Mouse (Mus musculus) embryonic fibroblast, embryonic 13.5 days (primary cell): Measurements from ENCODE around the gene Plxna1. TPM values are rescaled to one million over a fixed set of nuclear protein-coding genes. Genes with fewer than 3 reads are reported as not detected.

ENCODE experiments used
- H3K27ac ChIP-seq: 2 replicates; pipeline ENCODE4 v1.5.1; 2012; ENCODE audit warnings: low read length, control low read depth, inconsistent platforms; ENCODE audit not compliant: insufficient read depth
- H3K4me1 ChIP-seq: 2 replicates; pipeline ENCODE4 v1.6.1; 2011; ENCODE audit warnings: low read length; ENCODE audit not compliant: control insufficient read depth, insufficient read depth
- H3K4me3 ChIP-seq: 2 replicates; pipeline ENCODE4 v1.5.1; 2011; ENCODE audit warnings: mild to moderate bottlenecking, control low read depth, low read length; ENCODE audit not compliant: insufficient read depth
- CTCF ChIP-seq: IDR thresholded peaks from 2 replicates; pipeline ENCODE4 v1.5.1; 2011; ENCODE audit warnings: mild to moderate bottlenecking, control low read depth, low read length, moderate library complexity, borderline replicate concordance; ENCODE audit not compliant: insufficient read depth
- POLR2A ChIP-seq: IDR thresholded peaks from 2 replicates; pipeline ENCODE4 v1.6.1; 2011; ENCODE audit warnings: low read depth, mild to moderate bottlenecking, control low read depth, low read length, moderate library complexity
- polyA plus RNA-seq: library from polyadenylated mRNA; stranded (reverse); fragments of >200 nt; gene quantifications from 2 replicates; pipeline ENCODE4 v1.2.4, GENCODE M21; 2011; ENCODE audit warnings: low read depth; ENCODE audit not compliant: missing spikeins, insufficient read length

The Plxna1 gene
- polyA plus RNA-seq, 1 experiment = 161 TPM

DNA sequence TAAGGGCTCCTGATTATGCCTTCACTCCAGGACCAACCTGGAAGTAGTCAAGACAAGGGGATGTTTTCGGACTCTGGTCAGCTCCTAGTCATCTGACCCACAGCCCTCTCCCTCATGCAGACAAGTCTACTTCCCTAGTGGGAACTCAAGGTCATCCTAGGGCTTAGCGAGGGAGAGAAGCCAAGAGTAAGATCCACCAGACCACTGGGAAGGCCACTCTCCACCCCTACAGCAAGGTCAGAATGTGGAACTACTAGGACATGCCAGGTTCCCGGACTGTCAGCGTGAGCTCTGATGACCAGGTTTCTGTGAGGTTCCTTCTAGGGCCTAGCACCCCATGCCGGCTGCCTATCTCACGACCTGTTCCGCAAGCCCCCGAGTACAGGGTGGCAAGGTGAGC lies 23.7 kb downstream of the Plxna1 start:
- no peak overlapping the region for H3K27ac ChIP-seq
- 0 out of 2 replicates have a peak, but pooled peaks cover 7% of the 10 kb centered on the region for H3K4me1 ChIP-seq
- no peak overlapping the region for H3K4me3 ChIP-seq
- TF ChIP-seq CTCF = no peak
- TF ChIP-seq POLR2A = no peak

DNA sequence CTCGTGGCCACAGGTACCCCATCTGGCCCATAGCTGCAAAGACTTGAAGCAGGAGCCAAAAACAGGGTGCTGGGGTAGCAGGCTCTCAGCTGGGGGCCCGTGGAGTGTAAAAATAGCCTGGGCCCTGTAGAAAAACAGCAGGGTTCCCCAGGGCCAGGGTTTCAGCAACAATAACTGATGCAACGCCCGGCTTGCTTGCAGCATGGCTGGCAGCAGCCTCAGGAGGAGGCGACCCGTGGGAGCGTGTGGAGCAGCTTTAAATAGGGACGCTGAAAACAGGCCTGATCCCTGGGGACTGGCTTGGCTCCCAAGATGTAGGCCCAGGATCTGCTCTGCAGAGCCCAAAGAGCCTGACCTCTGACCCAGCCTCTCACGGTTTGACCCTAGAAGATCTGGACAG lies 24.8 kb downstream of the Plxna1 start:
- H3K27ac ChIP-seq = no peak overlapping the region
- 0 out of 2 replicates have a peak, but pooled peaks cover 4% of the 10 kb centered on the region for H3K4me1 ChIP-seq
- H3K4me3 ChIP-seq = no peak overlapping the region
- TF ChIP-seq CTCF = no peak
- no peak for TF ChIP-seq POLR2A

DNA sequence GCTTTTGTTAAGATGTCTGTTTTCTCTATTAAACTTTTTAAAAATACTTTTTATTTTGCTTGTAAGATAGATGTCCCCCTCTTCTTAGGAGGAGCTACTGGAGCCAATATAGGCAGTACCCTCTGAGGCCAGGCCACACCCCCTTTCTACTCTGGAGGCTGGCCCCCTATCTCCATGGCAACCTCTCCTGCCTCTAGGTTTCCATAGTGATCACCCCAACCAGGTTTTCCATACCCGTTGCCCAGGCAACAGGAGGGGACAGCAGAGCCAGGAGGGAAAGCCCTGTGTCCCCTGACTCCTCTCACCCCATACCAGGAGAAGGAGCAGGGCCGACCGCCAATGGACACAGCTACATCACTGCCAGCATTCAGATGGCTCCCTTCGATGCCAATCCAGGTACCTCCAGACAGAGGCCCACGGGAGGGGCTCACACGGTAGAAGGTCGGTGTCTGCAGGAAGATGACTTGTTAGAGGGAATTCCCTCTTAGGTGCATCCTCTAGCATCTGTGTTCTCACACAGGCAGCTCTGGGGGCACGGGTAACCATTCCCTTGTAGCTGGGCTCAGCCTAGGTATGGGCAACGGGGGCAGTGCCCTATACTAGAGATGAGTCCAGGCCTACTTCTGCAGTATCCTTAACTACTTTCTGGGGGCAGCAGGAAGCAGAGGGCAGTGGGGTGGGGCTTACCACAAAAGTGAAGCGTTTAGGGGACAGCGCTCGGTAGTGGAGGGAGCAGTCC lies 28.3 kb downstream of the Plxna1 start:
- no peak overlapping the region for H3K4me3 ChIP-seq
- TF ChIP-seq POLR2A = no peak
- TF ChIP-seq CTCF = no peak
- no peaks in the 10 kb centered on the region for H3K4me1 ChIP-seq
- no peak overlapping the region for H3K27ac ChIP-seq

DNA sequence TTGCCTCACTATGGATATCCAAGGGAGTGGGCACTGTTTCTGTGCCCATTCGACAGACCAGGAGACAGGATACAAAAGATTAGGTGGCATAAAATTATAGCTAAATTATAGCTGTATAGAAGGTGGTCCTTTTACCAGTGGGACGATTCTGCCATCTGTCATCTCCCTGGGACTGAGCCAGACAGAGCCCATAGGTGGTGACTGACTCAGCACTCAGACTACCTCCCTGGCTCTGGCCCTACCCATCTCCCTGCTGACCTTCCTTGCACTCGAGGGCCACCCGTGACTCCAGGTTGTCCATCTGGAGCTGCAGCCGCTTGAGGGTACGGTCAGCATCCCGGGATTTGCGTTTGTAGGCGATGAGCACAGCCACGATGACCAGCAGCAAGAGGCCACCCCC lies 31.5 kb downstream of the Plxna1 start:
- TF ChIP-seq CTCF = no peak
- TF ChIP-seq POLR2A = no peak
- H3K4me3 ChIP-seq = no peak overlapping the region
- no peaks in the 10 kb centered on the region for H3K4me1 ChIP-seq
- no peak overlapping the region for H3K27ac ChIP-seq

DNA sequence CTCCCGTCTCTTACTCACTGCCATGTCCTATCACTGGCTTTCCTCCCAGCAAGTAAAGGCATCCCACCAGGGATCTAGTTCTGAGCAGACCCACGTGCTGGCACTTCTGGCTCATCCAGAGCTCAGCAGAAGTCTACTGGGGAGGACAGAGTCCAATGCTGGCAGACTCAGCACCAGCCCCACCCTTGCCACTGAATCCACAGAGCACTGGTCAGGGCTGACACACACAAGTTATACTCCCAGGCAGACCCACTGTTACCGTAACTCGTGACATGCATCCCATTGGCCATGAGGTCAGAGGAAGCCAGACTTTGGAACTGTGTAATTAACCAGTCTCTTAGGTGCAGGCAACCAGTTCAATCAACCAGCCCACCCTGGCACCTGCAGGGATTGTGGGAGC lies 33.8 kb downstream of the Plxna1 start:
- H3K4me1 ChIP-seq = no peaks in the 10 kb centered on the region
- no peak overlapping the region for H3K4me3 ChIP-seq
- no peak overlapping the region for H3K27ac ChIP-seq
- TF ChIP-seq CTCF (no peak), POLR2A (no peak)

DNA sequence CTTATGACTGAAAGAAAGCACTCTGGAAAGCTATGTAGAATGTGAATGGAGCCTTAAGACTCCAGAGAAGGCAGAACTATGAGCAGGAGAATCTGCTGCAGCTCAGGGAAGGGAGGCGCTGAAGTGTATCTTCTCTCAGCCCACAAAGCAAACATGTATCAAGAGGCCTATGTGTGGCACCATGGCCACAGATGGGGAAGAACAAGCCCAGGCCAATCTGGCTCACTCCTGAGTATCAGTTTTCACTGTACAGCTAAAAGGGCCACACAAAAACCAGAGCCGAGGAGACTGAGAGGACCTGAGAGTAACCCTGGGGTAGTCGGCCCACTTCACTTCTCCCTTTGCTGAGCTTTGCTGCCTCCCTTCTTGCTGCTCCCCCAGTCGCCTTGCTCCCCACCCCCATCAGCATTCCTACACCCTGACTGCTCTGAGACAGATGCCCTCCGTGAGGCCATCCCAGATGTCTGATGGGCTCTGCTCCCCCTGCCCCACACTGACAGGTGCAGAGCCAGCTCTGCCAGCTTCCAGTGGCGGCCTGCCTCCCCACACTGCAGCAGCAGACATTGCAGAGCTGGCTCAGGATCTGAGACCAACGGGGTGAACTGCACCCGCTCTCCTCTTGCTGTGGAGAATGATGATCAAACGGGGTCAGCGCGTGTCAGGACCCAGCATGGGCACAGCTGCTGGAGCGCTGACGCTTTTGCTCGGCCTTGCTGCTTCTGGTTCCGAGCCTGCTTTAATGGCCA lies 34.5 kb downstream of the Plxna1 start:
- Histone ChIP-seq H3K4me3 (no peak overlapping the region), H3K4me1 (no peaks in the 10 kb centered on the region), H3K27ac (peak overlapping the region; percentile 27; the same call in 1 of the 2 replicates)
- TF ChIP-seq CTCF (no peak), POLR2A (no peak)

DNA sequence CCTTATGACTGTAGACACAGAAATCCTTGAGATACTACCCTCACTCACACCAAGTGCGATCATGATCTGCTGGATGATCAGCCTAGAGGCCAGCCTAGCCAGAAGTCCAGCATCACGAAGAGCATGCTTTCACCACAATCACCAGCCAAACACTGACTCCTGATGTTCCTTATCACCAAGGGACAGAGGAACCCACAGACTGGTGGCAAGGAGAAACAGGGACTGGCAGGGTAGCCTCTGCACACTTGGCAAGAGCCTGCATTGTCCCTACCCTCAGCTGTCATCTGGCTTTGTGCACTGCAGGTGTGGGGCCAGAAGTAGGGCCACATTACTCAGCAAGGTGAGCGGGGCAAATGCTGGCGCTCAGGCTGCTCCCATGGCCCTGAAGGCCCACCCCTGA lies 37.6 kb downstream of the Plxna1 start:
- H3K4me3 ChIP-seq = no peak overlapping the region
- no peaks in the 10 kb centered on the region for H3K4me1 ChIP-seq
- no peak overlapping the region for H3K27ac ChIP-seq
- no peak for TF ChIP-seq POLR2A
- TF ChIP-seq CTCF = no peak

DNA sequence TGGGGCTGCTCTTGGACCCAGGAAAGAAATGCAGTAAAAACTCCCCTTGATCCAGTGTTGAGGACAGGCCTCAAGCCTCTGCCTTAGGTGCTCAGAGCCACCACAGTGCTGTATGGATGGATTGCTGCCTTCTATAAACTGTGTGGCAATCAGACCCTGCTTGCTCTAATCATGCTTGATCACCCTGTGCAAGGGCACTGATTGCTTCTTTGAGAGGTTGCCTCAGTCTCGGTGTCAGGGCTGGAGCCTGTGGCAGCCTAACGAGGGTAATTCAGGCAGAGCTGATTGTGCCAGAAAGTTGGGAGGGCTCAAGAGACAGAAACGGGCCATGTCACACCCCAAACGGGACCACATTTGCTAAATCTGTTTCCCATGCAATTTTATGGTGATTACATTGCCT lies 47.2 kb downstream of the Plxna1 start:
- Histone ChIP-seq H3K27ac (no peak overlapping the region), H3K4me3 (no peak overlapping the region), H3K4me1 (no peaks in the 10 kb centered on the region)
- TF ChIP-seq POLR2A (no peak), CTCF (no peak)

DNA sequence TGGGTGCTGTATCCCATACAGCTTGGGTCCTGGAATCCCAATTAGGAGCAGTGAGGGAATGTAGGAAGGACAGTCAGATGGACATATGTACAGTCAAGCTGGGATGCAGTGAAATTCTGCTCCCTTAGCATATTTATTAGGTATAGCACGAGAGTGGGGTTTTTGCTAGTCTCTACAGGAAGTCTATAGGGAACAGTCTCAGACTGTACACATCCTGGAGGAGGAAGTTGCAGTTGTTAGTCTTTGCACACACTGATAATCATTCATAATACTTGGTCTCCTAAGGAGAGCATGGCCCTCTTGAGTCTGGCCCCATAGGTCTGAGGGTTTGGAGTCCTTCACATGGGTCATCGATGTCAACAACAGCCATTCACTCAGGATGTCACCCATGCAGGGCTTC lies 50.9 kb downstream of the Plxna1 start:
- no peaks in the 10 kb centered on the region for H3K4me1 ChIP-seq
- no peak overlapping the region for H3K27ac ChIP-seq
- H3K4me3 ChIP-seq = no peak overlapping the region
- TF ChIP-seq POLR2A (no peak), CTCF (no peak)

DNA sequence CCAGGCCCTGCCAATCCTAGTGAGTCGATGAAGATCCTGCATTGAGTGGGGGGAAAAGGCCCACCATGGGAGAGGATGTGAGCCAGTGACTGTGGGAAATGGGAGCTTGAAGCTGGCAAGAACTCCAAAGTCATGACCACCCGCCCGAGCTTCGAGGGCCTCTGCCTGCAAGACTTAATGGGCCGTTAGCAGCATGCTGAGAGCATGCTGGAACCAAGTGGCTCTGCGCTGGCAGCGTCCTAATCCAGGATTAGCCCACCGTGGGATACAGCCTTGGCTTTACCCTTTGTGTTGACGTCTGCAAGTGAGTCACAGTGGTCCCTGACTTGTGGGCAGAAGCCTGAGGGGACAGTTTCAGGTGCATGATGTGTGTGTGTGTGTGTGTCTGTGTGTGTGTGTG lies 52.2 kb downstream of the Plxna1 start:
- Histone ChIP-seq H3K27ac (no peak overlapping the region), H3K4me3 (no peak overlapping the region), H3K4me1 (no peaks in the 10 kb centered on the region)
- TF ChIP-seq CTCF (no peak), POLR2A (no peak)
